Mouse (Mus musculus): Measurements from ENCODE around the gene Prex1.

Gene Prex1

DNA sequence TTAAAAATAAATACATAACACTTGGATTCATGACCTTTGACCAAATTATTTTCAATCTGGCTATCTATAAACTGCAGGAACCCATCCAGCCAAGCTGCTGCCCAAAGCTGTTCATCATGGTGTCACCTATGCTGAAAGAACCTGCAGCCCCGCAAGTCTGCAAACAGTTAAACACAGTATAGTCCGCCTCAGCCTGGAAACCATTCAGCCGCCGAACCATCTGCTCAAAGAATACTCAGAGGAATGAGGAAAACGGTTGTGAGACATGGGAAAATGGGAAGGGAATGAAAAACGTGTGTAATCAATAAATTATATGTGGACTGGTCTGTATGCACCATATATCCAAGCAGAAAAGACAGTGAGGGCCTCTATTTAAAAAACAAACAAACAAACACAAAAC, 13.3 kb upstream of the Prex1 start:
- DNase-seq (ENCODE audit: low spot score) = no peak

DNA sequence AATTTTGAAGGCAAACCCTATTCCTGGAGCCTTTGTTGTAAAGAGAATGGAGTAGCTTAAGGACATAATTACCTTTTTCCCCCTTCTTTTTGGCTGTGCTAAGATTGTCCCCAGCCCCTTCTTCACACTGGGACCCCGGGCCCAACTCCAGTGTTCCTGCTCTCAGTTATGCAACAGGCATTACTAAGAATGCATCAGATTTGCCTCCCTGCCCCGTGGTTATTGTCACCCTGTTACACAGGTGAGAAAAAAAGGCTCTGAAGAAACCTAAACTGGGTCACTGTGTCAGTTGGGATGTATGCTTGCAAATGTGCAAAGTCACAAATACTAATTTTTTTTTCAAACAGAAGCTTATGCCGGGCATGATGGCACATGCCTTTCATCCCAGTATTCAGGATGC, 6.8 kb upstream of the Prex1 start:
- DNase-seq (ENCODE audit: low spot score) = no peak

- DNase-seq (ENCODE audit: low spot score) = no peak
Measured at GRCm38 (mm10) chr2:166719930-166720305, 6.3 kb upstream of the Prex1 start.

GRCm38 (mm10) chr2:166719301-166719929, 5.8 kb upstream of the Prex1 start:
- DNase-seq (ENCODE audit: low spot score) = no peak

GRCm38 (mm10) chr2:166716067-166716466, 2.4 kb upstream of the Prex1 start:
- no peak for DNase-seq (ENCODE audit: low spot score)

- DNase-seq (ENCODE audit: low spot score) = no peak
Measured at GRCm38 (mm10) chr2:166714427-166714699, 731 bp upstream of the Prex1 start.

DNA sequence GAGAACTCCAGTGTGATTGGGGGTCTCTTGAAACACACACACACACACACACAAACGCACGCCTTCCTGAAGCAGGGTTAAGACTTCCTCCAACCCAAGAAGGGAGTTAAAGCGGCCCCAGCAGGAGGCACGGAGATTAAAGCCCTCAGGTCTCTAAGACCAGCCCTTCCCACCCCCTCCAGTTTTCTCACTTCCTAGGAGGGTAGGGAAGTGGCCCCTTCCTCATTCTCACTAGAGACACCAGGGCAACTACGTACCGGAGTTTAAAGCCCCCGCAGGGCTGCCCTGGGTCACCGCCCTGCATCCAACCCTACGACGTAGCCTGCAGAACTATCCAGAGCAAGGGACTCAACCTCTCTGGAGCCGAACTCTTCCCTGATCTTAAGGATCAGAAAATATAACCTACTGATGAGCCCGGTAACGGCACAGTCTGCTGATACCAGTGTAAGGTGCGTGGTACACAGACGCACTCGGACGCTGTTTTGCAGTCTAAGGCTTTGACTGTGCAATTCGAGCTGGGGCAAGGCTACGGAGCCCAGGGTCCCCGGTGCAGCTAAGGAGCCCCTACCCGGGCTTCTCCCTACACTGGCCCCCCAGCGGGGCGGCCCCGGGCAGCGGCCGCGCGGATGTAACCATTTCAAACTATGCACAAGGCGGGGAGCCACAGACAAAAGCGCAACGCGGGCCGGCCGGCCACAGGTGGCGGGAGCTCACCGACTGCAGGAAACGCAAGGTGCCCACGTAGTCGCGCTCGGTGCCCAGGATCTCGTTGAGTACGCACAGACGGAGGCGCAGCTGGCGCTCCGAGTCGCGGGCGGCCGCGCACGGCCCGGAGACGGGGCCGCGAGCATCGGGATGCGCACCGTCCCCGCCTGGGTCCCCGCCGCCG, 587 bp downstream of the Prex1 start:
- DNase-seq (ENCODE audit: low spot score) = peak; percentile 18

GRCm38 (mm10) chr2:166712310-166712709, 1.3 kb downstream of the Prex1 start:
- no peak for DNase-seq (ENCODE audit: low spot score)

DNA sequence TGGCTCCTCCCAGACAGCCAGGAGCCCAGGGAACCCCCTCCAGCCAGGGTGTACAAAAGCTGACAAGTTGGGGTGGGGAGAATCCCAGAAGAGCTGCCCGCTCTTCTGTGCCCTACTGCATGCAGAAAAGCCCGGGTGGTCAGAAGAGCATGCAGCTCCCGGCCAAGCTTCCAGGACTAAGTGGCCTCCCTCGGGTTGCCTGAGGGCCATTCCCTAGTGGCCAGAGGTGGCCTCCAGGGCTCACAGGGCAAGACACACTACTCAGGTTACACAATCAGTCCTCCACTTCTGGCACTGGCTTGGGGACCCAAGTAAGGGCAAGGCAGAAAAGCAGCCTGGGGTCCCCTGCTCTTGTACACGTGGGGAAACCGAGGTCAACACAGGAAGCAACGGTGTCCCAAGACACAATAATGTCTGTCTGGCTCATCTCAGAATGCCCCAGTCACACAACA, 1.9 kb downstream of the Prex1 start:
- no peak for DNase-seq (ENCODE audit: low spot score)

GRCm38 (mm10) chr2:166709883-166710282, 3.7 kb downstream of the Prex1 start:
- no peak for DNase-seq (ENCODE audit: low spot score)

DNA sequence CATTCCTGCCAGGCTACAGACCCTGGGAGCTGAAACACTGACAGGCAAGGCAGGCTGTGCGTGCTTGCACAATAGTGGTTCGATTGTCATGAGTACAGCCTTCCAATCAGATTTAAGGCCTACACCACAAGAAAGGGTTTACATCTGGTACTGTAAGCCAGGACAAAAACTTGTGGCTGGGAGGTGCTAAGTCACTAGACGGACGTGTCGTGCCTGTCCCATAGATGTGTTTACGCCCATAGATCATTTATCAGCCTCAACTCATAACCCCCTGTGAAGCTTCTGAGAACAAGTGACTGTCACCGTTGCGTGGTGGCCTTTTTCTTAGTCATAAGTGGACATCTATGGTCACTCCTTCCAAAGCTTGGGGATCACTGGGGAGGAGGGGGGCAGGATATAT, 5.3 kb downstream of the Prex1 start:
- no peak for DNase-seq (ENCODE audit: low spot score)

DNA sequence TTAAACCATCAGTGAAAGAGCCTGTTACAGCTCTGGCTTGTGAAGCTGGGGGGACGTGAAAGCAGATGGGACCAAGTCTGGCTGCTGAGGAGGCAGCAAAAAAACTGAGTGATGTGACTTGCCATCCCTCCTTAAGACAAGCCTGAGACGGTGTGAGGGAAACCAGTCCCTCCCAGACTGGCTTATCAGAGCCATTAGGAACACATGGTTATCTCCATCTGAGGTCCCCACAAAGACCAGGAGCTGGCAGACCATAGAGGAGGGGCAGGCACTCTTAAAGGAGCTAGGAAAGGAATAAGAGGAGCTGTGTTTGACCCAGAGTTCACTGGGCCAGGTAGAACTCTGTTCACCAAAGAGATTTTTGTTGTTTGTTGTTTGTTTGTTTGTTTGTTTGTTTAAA, 7.1 kb downstream of the Prex1 start:
- no peak for DNase-seq (ENCODE audit: low spot score)

GRCm38 (mm10) chr2:166703491-166703890, 10.1 kb downstream of the Prex1 start:
- no peak for DNase-seq (ENCODE audit: low spot score)

GRCm38 (mm10) chr2:166702113-166702445, 11.6 kb downstream of the Prex1 start:
- no peak for DNase-seq (ENCODE audit: low spot score)

DNA sequence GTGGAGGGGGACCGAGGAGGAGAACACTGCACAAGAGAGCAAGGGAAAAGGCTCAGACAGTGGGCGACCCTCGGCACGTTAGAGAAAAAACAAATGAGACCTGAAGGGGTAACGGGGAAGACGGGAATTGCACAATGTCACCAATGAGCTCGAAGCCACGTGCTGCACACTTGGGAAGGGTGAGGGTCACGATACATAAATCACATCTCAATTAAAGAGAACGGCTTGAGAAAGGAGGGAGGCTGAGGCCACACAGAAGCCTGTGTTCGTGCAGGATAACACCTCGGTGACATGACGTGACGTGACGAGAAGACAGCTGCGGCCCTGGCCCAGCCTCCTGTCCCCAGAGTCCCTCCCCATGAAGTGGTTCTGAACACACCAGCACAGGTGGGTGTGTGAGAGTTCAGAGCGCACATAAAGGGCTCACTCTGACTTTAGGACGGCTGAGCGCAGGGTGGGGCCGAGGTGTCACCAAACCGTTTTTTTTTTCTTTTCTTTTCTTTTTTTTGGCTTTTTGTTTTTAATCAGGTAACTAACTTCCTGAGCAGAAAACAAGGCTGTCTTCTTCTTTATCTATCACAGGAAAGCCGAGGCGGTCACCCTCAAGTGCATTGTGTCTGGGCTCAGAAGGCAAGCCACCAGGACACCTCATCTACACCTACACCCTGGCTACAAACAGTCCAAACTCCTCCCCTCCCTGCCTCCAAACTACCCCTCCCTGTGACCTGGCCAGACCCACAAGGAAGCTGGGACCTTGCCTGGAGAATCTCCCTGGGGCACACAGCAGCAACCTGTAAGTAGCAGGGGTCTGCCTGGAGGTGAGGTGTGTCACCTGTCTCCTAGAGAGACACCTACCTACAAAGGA, 12.2 kb downstream of the Prex1 start:
- DNase-seq (ENCODE audit: low spot score) = no peak

GRCm38 (mm10) chr2:166700732-166701131, 12.9 kb downstream of the Prex1 start:
- DNase-seq (ENCODE audit: low spot score) = no peak

GRCm38 (mm10) chr2:166700116-166700515, 13.5 kb downstream of the Prex1 start:
- DNase-seq (ENCODE audit: low spot score) = no peak

DNA sequence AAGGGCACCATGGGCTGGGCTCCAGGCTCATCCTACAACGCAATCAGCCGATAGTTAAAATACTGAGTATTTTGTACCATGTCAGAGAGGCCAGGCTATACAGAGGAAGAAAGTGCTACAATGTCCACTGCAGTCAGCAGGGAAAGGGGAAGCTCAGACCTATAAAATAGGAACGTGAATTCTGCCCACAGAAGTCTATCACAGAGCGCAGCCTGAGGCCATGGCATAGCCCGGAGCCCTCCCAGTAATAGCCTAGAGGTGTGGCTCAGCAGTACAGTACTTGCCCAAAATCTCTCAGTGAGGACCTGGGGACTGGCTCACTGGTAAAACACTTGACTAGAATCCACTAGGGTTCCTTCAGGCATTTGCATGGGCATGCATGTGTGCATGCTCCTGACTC, 14.1 kb downstream of the Prex1 start:
- DNase-seq (ENCODE audit: low spot score) = no peak

DNA sequence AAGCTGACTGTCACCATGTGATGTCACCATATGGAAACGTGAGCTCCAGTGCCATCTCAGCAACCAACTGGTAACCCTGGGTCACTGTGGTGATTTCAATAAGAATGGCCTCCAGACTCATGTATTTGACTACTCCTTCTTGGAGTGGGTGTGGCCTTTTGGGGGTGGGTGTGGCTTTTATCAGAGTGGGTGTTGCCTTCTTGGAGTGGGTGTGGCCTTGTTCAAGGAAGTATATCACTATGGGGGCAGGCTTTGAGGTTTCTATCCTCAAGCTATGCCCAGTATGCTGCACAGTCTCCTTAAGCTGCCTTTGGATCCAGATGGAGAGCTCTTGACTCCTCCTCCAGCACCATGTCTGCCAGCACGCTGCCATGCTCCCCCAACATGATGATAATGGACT, 19.0 kb downstream of the Prex1 start:
- DNase-seq (ENCODE audit: low spot score) = no peak

DNA sequence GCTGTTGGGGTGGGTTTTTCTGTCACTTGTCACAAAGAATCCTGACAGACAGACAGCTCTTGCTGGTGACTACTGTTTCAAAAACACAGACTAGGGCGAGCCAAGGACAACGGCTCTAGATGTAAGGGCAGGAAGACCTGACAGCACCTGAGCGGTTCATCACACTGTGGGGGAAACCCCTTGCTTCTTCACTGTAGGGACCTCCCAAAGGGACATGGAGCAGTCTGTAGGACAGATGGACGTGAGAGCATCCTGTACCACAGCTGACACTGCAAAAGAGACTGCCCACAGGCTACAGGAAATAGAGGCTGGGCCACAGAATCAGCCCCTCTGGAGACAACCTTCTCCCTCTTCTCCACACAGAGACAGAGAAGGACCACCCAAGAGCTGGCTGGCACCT, 20.2 kb downstream of the Prex1 start:
- DNase-seq (ENCODE audit: low spot score) = no peak

- no peak for DNase-seq (ENCODE audit: low spot score)
Measured at GRCm38 (mm10) chr2:166691602-166692509, 21.8 kb downstream of the Prex1 start.

GRCm38 (mm10) chr2:166686917-166687316, 26.7 kb downstream of the Prex1 start:
- DNase-seq (ENCODE audit: low spot score) = no peak

All from urinary bladder, postnatal 10 days (tissue).